Mouse (Mus musculus) heart, embryonic 16.5 days (tissue): ENCODE data around the gene Plxdc1. TPM values are rescaled to one million over a fixed set of nuclear protein-coding genes. Genes with fewer than 3 reads are reported as not detected.

Source experiments
- ATAC-seq: fragments of 200-750 bp; cut with Nextera tagmentation; replicated peaks from 2 replicates; pipeline ENCODE4 v1.8.0; 2017; ENCODE audit warnings: moderate number of reproducible peaks; ENCODE audit not compliant: insufficient read depth, low FRiP score; ENCODE audit errors: extremely low read depth
- H3K27ac ChIP-seq: fragments of 300-500 bp; sonication (generic); 2 replicates; pipeline ENCODE4 v1.5.1; 2014; ENCODE audit warnings: mild to moderate bottlenecking, low read length, control low read depth, moderate library complexity
- H3K27me3 ChIP-seq: fragments of 300-500 bp; sonication (generic); 2 replicates; pipeline ENCODE4 v1.6.1; 2014; ENCODE audit warnings: low read length, mixed read lengths; ENCODE audit not compliant: control insufficient read depth, insufficient read depth
- H3K36me3 ChIP-seq: fragments of 300-500 bp; sonication (generic); 2 replicates; pipeline ENCODE4 v1.6.1; 2014; ENCODE audit not compliant: control insufficient read depth, insufficient read depth
- H3K4me1 ChIP-seq: fragments of 300-500 bp; sonication (generic); 2 replicates; pipeline ENCODE4 v1.6.1; 2014; ENCODE audit warnings: low read length, mixed read lengths; ENCODE audit not compliant: control insufficient read depth, insufficient read depth
- H3K4me2 ChIP-seq: fragments of 300-500 bp; sonication (generic); 2 replicates; pipeline ENCODE4 v1.6.1; 2014; ENCODE audit warnings: low read depth, mild to moderate bottlenecking, control low read depth, low read length
- H3K4me3 ChIP-seq: fragments of 300-500 bp; sonication (generic); 2 replicates; pipeline ENCODE4 v1.5.1; 2014; ENCODE audit warnings: mild to moderate bottlenecking, control low read depth, low read length
- H3K9ac ChIP-seq: fragments of 300-500 bp; sonication (generic); 2 replicates; pipeline ENCODE4 v1.6.1; 2014; ENCODE audit warnings: low read length, control low read depth
- H3K9me3 ChIP-seq: fragments of 300-500 bp; sonication (generic); replicated peaks from 2 replicates; pipeline ENCODE4 v1.6.1; 2016; ENCODE audit warnings: low read length; ENCODE audit not compliant: control insufficient read depth
- WGBS: fragments of 180-500 bp; shearing (Covaris S2); extraction: QIAGEN DNeasy Blood & Tissue Kit; methylation state at CpG from one replicate; pipeline ENCODE4 v1.1.7; 2014; 5-methylcytosine and 5-hydroxymethylcytosine counted together
- polyA plus RNA-seq: library from polyadenylated mRNA; unstranded; fragments of >200 nt; fragmentation: Nextera tagmentation; extraction: Ambion mirVana; gene quantifications from 2 replicates; pipeline ENCODE4 v1.2.1, GENCODE M21; 2015

The Plxdc1 gene
- polyA plus RNA-seq, 1 experiment from 2014 or later = 2.6 TPM

GRCm38 (mm10) chr11:97936758-97937157 is 49.5 kb downstream of the Plxdc1 start:
- H3K27me3 ChIP-seq = no peaks in the 10 kb centered on the region
- WGBS = 47% methylated on average over 3 of the region's 3 CpGs
- ATAC-seq = no peak
- no peak overlapping the region for H3K4me2 ChIP-seq
- no peaks in the 10 kb centered on the region for H3K9me3 ChIP-seq
- no peak overlapping the region for H3K27ac ChIP-seq
- H3K4me1 ChIP-seq = no peaks in the 10 kb centered on the region
- no peak overlapping the region for H3K9ac ChIP-seq
- no peak overlapping the region for H3K4me3 ChIP-seq
- H3K36me3 ChIP-seq = no peaks in the 10 kb centered on the region

GRCm38 (mm10) chr11:97935913-97936575 is 50.2 kb downstream of the Plxdc1 start:
- 47% methylated on average over 4 of the region's 4 CpGs for WGBS
- ATAC-seq = no peak

GRCm38 (mm10) chr11:97933553-97933952 is 52.7 kb downstream of the Plxdc1 start:
- WGBS = 65% methylated on average over 1 of the region's 1 CpGs
- H3K36me3 ChIP-seq = no peaks in the 10 kb centered on the region

More at GRCm38 (mm10) chr11:97935913-97936575, 50.2 kb downstream of the Plxdc1 start:
- Histone ChIP-seq H3K36me3 (no peaks in the 10 kb centered on the region), H3K9me3 (no peaks in the 10 kb centered on the region), H3K4me2 (no peak overlapping the region), H3K9ac (no peak overlapping the region), H3K27me3 (no peaks in the 10 kb centered on the region), H3K4me3 (no peak overlapping the region), H3K4me1 (no peaks in the 10 kb centered on the region), H3K27ac (no peak overlapping the region)

DNA sequence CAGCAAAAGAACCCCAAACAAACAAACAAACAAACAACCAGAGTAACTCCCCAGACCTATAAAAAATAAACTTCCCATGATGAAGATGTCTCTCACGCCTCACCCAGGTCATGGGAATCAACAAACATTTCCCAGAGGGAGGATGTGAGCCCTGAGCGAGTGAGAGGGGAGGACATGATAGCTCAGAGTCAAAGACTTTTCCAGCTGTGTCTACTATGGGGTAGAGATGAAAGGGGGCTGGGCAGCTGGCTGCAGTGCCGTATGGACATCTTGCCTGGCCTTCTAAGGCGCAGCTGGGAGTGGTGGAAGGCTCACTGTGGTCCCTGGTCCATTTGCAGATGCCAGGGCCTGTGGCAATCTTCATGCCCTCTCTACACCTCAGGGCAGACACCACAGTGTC is 57.3 kb downstream of the Plxdc1 start:
- Histone ChIP-seq H3K27ac (no peak overlapping the region), H3K4me1 (no peaks in the 10 kb centered on the region), H3K36me3 (no peaks in the 10 kb centered on the region), H3K9me3 (no peaks in the 10 kb centered on the region), H3K27me3 (no peaks in the 10 kb centered on the region), H3K4me3 (no peak overlapping the region), H3K9ac (no peak overlapping the region), H3K4me2 (no peak overlapping the region)
- WGBS = 60% methylated on average over 4 of the region's 4 CpGs
- ATAC-seq = no peak

More at GRCm38 (mm10) chr11:97933553-97933952, 52.7 kb downstream of the Plxdc1 start:
- Histone ChIP-seq H3K27me3 (no peaks in the 10 kb centered on the region), H3K9ac (no peak overlapping the region), H3K4me3 (no peak overlapping the region), H3K9me3 (no peaks in the 10 kb centered on the region), H3K27ac (no peak overlapping the region), H3K4me1 (no peaks in the 10 kb centered on the region), H3K4me2 (no peak overlapping the region)
- no peak for ATAC-seq

- Histone ChIP-seq H3K4me3 (no peak overlapping the region), H3K9ac (no peak overlapping the region), H3K4me1 (no peaks in the 10 kb centered on the region), H3K27me3 (no peaks in the 10 kb centered on the region), H3K9me3 (no peaks in the 10 kb centered on the region), H3K4me2 (no peak overlapping the region), H3K36me3 (no peaks in the 10 kb centered on the region), H3K27ac (no peak overlapping the region)
- 86% methylated on average over 10 of the region's 10 CpGs for WGBS
- no peak for ATAC-seq
Measured at GRCm38 (mm10) chr11:97924217-97924616, 62.0 kb downstream of the Plxdc1 start.

GRCm38 (mm10) chr11:97923639-97924038 is 62.6 kb downstream of the Plxdc1 start:
- WGBS = 77% methylated on average over 9 of the region's 9 CpGs
- Histone ChIP-seq H3K4me2 (no peak overlapping the region), H3K27ac (no peak overlapping the region), H3K9me3 (no peaks in the 10 kb centered on the region), H3K4me1 (no peaks in the 10 kb centered on the region), H3K9ac (no peak overlapping the region), H3K36me3 (no peaks in the 10 kb centered on the region), H3K27me3 (no peaks in the 10 kb centered on the region), H3K4me3 (no peak overlapping the region)
- no peak for ATAC-seq

DNA sequence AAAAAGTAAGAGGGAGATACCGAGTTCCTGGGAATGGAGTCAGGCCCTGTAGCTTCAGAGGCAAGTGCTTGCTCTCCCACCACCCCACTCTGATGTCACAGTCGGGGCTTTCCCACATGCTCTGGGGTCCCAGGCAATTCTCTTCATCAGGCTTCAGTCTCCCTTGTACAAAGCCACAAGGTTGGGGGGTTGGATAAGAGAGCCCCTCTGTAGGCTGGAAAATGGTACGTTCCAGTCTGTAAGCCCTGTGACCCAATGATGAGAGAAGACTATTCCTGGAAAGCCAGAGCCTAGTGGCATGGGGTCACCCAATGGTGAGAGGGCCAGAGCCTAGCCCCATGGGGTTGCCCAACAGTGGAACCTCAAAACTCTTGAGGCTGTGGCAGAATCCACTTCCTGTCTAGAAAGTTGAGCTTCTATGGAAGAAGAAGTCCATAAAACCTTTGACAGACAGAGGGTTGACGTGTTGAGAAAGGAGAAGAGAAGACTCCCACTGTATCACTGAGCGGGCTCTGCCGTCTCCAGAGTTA is 70.2 kb downstream of the Plxdc1 start:
- Histone ChIP-seq H3K4me1 (no peaks in the 10 kb centered on the region), H3K27me3 (no peaks in the 10 kb centered on the region), H3K36me3 (no peaks in the 10 kb centered on the region), H3K4me3 (no peak overlapping the region), H3K9ac (no peak overlapping the region), H3K9me3 (no peaks in the 10 kb centered on the region), H3K4me2 (no peak overlapping the region), H3K27ac (no peak overlapping the region)
- WGBS = 83% methylated on average over 6 of the region's 6 CpGs
- no peak for ATAC-seq

DNA sequence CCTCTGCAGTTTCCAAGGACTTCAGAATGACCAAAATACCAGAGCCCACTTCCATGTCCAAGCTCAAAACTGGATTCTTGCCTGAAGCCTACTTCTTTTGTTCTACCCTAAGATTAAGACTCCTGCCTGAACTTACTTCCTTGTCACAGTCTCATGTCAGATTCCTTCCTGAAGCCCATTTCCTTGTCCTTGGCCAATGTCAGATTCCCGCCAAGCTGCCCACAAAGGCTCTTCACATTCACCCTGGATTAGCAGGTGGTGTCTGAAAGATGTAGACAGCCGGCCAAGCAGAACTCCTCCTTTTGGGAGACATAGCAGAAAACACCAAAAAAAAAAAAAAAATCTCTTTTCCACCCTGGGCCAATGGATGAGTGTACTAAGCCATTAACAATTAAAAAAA is 70.8 kb downstream of the Plxdc1 start:
- Histone ChIP-seq H3K9ac (no peak overlapping the region), H3K9me3 (no peaks in the 10 kb centered on the region), H3K27ac (no peak overlapping the region), H3K4me2 (no peak overlapping the region), H3K27me3 (no peaks in the 10 kb centered on the region), H3K4me1 (no peaks in the 10 kb centered on the region), H3K4me3 (no peak overlapping the region), H3K36me3 (no peaks in the 10 kb centered on the region)
- WGBS = 76% methylated on average over 2 of the region's 2 CpGs
- ATAC-seq = no peak

DNA sequence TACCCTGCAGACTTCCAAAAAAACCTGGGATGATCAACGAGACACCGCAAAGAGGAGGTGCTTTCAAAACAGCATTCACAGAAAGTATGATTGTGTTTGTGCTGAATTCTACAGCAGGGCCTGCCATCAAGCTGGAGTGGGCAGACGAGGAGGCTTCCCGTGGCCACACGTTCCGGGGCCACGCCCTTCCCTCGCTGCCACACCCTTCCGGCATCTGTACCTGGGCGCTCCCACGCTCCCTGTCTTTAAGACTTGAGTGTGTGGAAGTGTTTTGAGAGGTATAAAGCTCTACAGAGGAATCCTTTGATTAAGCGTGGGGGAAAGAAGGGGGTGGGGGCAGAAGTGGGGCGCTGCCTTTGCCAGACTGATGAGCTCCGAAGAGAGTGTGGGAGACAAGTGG is 73.1 kb downstream of the Plxdc1 start:
- Histone ChIP-seq H3K4me1 (no peaks in the 10 kb centered on the region), H3K4me3 (no peak overlapping the region), H3K36me3 (no peaks in the 10 kb centered on the region), H3K27me3 (no peaks in the 10 kb centered on the region), H3K27ac (no peak overlapping the region), H3K9me3 (no peaks in the 10 kb centered on the region), H3K4me2 (no peak overlapping the region), H3K9ac (no peak overlapping the region)
- 86% methylated on average over 14 of the region's 14 CpGs for WGBS
- ATAC-seq = no peak
